8 mouse cellular contexts compared by ENCODE assay signal in genomic region chr3:94413031-94413679, GRCm38 (mm10). TPM values are rescaled to one million over a fixed set of nuclear protein-coding genes. Genes with fewer than 3 reads are reported as not detected.
DNase-seq lines count a peak whose midpoint lies in the region; ATAC-seq lines count a peak whose summit lies in the region.

Gene Tdrkh, plus strand, starts transcription at chr3:94413273.

- peak; percentile 100 for ATAC-seq in megakaryocyte, adult 5-6 weeks (ENCODE audit: poor library complexity, severe bottlenecking)

- intact Hi-C loops in gastrocnemius, postnatal 14 days (cut with DNase I; ENCODE audit: low total_unique reads): no loop called here

- peak; percentile 97 for DNase-seq in adrenal gland, adult 2 months
- DNase-seq in embryo, embryonic 11 days: peak; percentile 97
- peak; percentile 95 for DNase-seq in gastrocnemius, postnatal 14 days
- peak; percentile 95 for DNase-seq in induced T-regulatory cell, adult 2 months (ENCODE audit: low read depth)
- peak; percentile 88 to 99 for DNase-seq in left cerebral cortex, adult 8-10 months (ENCODE audit: low spot score in 2 of 2)
- peak; percentile 99 for DNase-seq in right cerebral cortex, adult 18-20 months
- DNase-seq in urinary bladder, adult 2 months (ENCODE audit: low spot score): peak; percentile 84

RNA-seq across cellular contexts. Expression of gene Tdrkh, which starts in this region (rescaled TPM):
- total RNA-seq in adrenal gland, adult 2 months (2021): 10 to 100 TPM in 1 of 2 experiments, 1 to 10 TPM in 1; 6.4 to 14.7 TPM
- polyA plus RNA-seq in adrenal gland, adult 2 months (2012; rRNA removed): 0.23 and 0.24 TPM in 2 replicates
- 1 to 10 TPM; 3.5 to 4.8 TPM for total RNA-seq in gastrocnemius, postnatal 14 days (2021)
- 10 to 100 TPM; 38.3 to 42.1 (median 41.7) TPM for total RNA-seq in left cerebral cortex, adult 8-10 months (2022)
- 2.2 and 4.8 TPM in 2 replicates for total RNA-seq in megakaryocyte, adult 5-6 weeks (2015)
- total RNA-seq in megakaryocyte, adult 5-6 weeks (2017): 1.1 and 4.3 TPM in 2 replicates
- 2.2 and 2.3 TPM in 2 replicates for polyA plus RNA-seq in urinary bladder, adult 2 months (2012; rRNA removed)

Comparison
In these comparisons a context has a peak if more than half of its experiments do, and no peak if none do; other contexts are left out.
1. Peak in every context shown above with its lines: DNase-seq and ATAC-seq.